Mouse (Mus musculus) ES-CJ7 (cell line): ENCODE measurements around the gene Hhatl.

ENCODE experiments used
- DNase-seq: peaks from one replicate; pipeline ENCODE4 v3.0.0; 2011; ENCODE audit warnings: low read depth, low spot score

Hhatl gene

GRCm38 (mm10) chr9:121759091-121760081 is 32.9 kb downstream of the Hhatl start, which contains the start of gene Zfp651:
Zfp651 (plus strand) TSS chr9:121759330.
- DNase-seq = peak; percentile 60

- no peak for DNase-seq
These were observed 34.2 kb downstream of the Hhatl start for GRCm38 (mm10) chr9:121757835-121758814.

- DNase-seq = no peak
These were observed 34.9 kb downstream of the Hhatl start for GRCm38 (mm10) chr9:121757432-121757831.

GRCm38 (mm10) chr9:121756785-121757184 is 35.5 kb downstream of the Hhatl start:
- DNase-seq = no peak

GRCm38 (mm10) chr9:121754624-121755023 is 37.7 kb downstream of the Hhatl start:
- no peak for DNase-seq

- DNase-seq = no peak
These were observed 39.5 kb downstream of the Hhatl start for GRCm38 (mm10) chr9:121752774-121753173.

GRCm38 (mm10) chr9:121744051-121744450 is 48.3 kb downstream of the Hhatl start:
- no peak for DNase-seq

GRCm38 (mm10) chr9:121741168-121741567 is 51.1 kb downstream of the Hhatl start:
- no peak for DNase-seq

- DNase-seq = no peak
These were observed 51.8 kb downstream of the Hhatl start for GRCm38 (mm10) chr9:121740490-121740889.
